Mouse (Mus musculus) adrenal gland, postnatal 4 days (tissue): ENCODE measurements around the gene Tspoap1. TPM values are rescaled to one million over a fixed set of nuclear protein-coding genes. Genes with fewer than 3 reads are reported as not detected.

Experiments
- DNase-seq, 2 experiments: peaks; one replicate each; pipeline ENCODE4 v3.0.0; 2021 to 2022; ENCODE audit warnings: low spot score in 2 of 2, mixed read lengths in 2 of 2
- total RNA-seq, 2 experiments: library from RNA; stranded (reverse); gene quantifications; 2 replicates each; pipeline ENCODE4 v1.2.3; 2021

The Tspoap1 gene
- total RNA-seq, 2 experiments from 2014 or later = 6.4 to 7.6 TPM

DNA sequence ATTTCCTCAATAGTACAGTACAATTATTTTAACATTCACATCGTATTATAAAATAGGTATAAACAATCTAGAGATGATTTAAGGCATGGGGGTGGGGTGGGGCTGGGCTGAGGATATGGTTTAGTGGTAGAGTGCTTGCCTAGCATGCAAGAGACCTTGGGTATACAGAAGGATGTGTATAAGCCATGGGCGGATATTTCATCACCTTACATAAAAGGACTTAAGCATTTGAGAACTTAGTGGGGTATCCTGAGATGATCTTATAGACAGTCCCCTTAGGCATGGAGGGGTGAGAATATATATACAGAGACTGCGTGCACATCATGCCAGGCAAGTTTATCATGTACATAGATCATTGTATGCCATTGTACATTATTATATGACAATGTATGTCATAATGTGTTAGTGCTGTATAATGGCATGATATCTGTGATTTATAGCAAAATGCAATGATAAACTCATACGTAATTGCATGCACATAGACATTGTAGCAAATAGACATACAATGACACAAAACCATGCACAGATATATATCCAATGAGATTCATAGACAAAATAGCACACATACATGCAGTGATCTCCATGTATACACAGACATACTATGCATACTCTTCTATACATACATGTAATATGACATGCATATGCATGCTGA is 1.3 kb upstream of the Tspoap1 start:
- no peak for DNase-seq

DNA sequence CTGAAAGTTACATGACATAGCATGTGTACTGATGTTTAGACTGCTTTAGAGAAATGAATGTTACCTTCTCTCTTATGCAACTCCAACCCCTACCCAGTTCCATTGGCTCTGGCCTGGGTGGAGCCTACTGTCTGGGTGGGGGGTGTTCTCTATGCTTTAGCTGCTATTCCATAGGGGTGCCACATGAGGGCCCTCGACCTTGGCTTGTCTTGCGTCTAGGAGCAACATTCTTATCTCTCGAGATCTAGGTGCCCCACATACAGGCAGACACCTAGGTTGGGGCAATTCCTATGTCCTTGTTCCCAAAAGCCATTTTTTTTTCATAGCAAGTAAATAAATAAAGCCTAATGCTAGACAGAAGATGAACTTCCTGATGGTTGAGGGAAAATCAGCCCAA is 734 bp upstream of the Tspoap1 start:
- DNase-seq = no peak

DNA sequence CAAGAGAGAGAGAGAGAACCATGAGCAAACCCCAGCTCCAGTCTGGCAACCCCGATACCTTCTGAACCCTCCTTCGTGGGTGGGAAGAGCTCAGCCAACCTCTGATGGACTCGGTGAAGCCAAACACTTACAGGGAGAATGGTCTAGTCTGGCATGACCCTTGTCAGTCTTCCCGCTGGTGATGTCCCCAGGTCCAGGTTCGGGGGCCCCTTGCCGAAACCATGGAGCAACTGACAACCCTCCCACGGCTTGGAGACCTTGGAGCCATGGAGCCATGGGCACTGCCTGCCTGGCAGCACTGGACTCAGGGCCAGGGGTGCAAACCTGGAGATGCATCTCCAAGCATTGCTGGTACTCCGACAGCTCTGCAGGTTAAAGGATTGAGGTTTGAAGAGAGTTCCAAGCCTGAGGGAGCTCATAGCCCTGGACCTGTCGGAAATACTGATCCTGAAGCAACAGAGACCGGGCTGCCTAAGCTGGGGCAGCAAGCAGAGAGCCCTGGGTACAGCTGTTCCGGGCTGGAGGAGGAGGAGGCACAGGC is 910 bp downstream of the Tspoap1 start:
- no peak for DNase-seq

DNA sequence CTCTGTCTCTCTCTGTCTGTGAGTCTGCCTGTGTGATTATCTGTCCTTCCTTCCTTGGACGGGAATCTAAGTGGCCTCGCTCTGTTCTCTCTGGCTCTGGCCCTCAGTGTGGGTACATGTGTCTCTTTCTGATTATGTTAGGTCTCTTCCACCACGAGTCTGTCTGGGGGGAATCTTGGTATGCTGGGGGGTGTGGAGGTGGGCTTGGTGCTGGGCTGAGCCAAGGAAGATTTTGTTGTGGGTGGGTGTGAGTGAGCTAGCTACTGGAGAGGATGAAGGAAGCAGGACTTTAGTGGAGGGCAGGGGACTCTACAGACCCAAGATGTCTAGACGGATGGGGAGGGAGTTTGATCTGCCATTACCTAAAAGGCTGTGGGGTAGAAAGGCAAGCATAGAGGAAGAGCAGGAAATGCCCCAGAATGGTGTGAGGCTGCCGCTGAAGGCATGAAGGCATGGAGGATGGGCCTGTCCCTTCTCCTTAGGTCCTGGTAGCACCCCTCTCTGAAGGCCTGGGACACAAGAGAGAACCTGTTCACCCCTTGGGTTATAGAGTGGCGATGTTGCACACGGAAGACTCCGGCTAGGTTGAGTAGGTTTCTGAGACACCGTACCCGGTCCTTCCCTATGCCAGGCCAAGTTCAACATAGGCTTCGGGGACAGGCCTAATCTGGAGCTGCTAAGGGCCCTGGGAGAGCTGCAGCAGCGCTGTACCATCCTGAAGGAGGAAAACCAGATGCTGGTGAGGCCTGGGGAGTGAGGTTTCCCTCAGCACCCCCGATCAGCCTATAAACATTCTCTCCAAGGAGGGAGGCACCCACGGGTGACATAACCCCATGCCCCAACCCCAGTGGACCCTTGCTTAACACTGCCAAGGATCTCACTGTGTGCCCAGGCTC is 1.7 kb downstream of the Tspoap1 start:
- no peak for DNase-seq

- no peak for DNase-seq
These were observed 2.5 kb downstream of the Tspoap1 start for GRCm38 (mm10) chr11:87762702-87763385.

DNA sequence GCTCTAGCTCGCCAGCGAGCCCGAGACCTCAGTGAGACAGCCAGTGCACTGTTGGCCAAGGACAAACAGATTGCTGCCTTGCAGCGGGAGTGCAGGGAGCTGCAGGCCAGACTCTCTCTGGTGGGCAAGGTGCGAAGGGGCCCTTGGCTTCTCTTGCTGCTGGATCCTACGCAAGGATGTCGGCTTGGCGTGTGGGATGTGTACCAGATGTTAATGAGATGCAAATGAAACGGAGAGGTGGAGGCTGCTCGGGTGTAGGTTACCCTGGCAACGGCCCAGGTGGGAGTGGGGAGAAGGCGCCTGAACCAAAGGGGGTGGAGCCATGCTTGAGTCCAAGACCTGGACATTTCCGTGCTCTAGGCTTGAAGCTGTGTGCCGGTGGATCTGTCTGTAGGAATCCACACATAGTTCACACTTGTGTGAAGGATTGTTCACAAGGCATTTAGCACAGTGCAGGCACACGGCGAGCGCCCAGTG is 3.2 kb downstream of the Tspoap1 start:
- DNase-seq = no peak

DNA sequence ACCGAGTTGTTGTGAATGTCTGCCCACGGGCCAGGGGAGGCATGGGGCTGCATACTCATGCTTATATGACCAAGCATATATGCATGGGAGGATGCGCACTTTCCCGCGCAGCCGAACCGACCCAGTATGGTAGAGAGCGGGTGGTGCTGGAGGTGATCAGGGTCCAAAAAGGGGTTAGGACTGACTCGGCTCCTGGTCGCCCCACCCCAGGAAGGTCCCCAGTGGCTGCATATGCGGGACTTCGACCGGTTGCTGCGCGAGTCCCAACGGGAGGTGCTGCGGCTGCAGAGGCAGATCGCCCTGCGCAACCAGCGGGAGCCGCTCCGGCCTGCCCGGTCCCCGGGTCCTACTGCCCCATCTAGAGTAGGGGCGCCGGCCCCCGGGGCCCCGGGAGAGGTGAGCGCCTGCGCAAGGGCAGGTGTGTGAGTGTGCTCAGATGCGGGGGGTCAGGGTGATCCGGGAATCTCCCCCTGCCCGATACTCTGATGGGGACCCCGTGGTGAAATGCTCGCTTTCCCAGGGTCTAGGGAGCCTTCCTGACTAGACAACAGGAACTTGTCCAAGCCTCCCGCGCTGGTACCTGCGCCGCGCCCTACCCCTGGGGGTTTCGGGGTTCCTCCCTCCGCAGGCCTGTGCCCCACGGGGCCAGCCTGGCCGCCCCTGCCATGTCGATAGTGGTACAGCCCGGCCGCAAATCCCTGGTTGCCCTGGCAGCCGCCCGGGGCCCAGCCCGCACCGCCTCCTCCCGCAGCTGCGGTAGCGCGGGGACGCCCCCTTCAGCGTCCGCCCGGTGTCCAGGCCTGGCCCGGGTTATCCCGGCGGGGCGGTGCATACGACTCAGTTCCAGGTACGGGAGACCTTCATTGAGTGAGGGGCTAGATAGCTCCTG is 3.9 kb downstream of the Tspoap1 start:
- DNase-seq = no peak

DNA sequence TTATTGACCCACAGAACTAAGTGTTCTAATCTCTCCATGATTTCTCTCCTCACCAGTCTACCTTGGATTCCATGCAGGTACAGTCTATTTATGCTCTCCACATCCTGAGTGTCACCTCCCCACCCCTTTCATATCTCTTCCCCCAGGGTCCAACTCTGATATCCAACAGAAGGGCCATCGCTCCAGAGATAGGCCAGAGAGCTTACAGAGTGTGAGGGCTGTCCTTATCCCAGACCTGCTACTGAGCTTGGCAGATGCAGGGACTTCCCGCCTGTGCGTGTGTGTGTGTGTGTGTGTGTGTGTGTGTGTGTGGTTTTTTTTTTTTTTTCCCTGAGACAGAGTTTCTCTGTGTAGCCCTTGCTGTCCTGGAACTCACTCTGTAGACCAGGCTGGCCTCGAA is 8.4 kb downstream of the Tspoap1 start:
- DNase-seq = no peak

DNA sequence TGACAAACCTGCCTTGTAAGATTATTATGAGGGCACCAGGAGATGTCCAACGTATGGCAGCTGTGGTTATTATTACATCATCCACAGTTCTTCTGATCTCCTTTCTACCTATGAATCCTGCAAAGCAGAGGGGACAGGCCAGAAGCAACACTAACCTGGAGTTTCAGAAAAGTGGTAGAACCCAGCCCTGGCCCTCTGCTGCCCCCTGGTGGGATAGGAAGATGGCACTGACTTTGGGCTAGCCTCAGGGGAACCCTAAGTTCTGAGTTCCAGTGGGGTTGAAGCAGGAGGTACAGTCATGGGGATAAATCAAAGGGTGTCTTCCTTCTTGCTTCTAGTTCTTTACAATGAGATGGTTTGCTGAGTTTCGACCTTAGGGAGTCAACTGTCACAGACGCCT is 10.6 kb downstream of the Tspoap1 start:
- peak; percentile 50 to 66 for DNase-seq

GRCm38 (mm10) chr11:87772354-87772753 is 12.0 kb downstream of the Tspoap1 start:
- DNase-seq = no peak

GRCm38 (mm10) chr11:87778100-87778765 is 17.9 kb downstream of the Tspoap1 start:
- DNase-seq = no peak

- DNase-seq = no peak
These were observed 18.6 kb downstream of the Tspoap1 start for GRCm38 (mm10) chr11:87778915-87779314.

DNA sequence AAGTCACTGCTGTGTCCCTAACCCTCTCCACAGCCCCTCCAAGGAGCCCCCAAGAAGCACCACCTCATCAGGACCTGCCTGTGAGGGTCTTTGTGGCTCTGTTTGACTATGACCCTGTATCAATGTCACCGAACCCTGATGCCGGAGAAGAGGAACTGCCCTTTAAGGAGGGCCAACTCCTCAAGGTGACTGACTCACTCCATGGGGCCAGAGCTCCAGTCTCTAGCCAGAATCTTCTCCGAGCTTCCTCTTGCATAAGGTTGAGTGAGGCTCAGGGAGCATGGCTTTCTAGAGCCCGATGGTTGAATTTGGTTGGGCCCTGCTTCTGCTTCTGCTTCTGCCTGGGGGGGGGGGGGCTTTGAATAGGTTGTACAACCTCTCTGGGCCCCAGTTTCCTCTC is 19.1 kb downstream of the Tspoap1 start:
- no peak for DNase-seq

- DNase-seq = no peak
These were observed 19.8 kb downstream of the Tspoap1 start for GRCm38 (mm10) chr11:87780130-87780529.

GRCm38 (mm10) chr11:87790088-87790487 is 29.7 kb downstream of the Tspoap1 start:
- DNase-seq = no peak

DNA sequence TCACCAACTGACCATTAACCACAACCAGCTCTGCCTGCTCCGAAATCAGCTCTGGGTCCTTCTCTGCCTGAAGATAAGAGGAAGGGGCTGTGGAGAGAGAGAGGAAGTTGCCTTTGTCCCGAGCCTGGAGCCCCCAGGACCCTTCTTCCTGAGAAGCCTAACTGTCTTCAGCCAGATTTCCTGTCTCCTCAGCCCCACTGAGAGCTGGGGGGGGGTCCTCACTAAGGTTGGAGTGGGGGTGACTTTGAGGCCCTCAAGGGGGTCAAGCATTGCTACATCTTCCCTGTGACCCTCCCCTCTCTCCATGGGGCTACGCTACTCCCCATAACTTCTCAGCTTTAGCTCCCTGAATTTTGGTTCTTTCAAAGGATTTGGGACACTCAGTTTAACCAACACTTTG is 33.1 kb downstream of the Tspoap1 start, which contains the start of gene Mpo:
Mpo (plus strand) TSS at position 122 of the 400 bp plus-strand sequence.
- no peak for DNase-seq

- no peak for DNase-seq
These were observed 41.5 kb downstream of the Tspoap1 start for GRCm38 (mm10) chr11:87801711-87802275.

DNA sequence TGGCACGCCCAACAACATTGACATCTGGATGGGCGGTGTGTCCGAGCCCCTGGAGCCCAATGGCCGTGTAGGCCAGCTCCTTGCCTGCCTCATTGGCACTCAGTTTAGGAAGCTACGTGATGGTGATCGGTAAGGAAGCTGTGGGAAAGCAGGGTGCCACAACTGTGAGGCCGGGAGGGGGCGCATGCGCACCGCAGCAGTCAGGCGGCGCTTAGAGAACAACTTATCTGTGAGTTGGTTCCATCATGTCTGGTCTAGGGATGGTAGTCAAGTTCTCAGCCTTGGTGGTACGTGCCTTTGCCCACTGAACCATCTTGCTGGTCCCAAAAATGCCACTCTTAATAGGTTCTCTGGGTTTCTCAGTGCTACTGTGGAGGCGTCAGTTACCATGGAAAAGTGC is 42.3 kb downstream of the Tspoap1 start:
- no peak for DNase-seq

- no peak for DNase-seq
These were observed 45.1 kb downstream of the Tspoap1 start for GRCm38 (mm10) chr11:87805448-87805847.

DNA sequence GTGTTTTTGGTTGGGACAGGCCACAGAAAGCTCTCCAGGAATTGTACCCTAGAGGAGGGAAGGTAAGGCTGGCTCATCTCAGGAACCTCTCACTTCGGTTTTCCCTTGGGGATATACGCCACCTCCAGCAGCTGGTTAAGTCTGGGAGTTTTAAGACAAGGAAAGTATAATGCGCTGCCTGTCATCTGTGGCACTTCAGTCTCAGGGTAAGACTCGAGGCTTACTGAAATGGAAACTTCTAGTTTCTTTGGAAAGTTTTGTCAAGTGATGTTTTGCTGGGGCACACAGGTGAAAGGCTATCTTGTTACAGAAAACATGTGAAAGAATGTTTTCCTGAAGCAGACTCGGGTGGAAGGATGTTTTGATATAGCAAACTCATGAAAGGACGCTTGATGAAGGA is 47.1 kb downstream of the Tspoap1 start:
- no peak for DNase-seq
